Mouse (Mus musculus) cortical plate, adult 2 months (tissue): ENCODE results near the gene Tmem150c.

ENCODE experiments used
- CTCF ChIP-seq: fragments of 200-500 bp; IDR thresholded peaks from 2 replicates; pipeline ENCODE4 v1.5.1; 2011; ENCODE audit warnings: mild to moderate bottlenecking, control low read depth, low read length; ENCODE audit not compliant: insufficient read depth; ENCODE audit errors: extremely low read depth
- POLR2A ChIP-seq: fragments of 200-500 bp; IDR thresholded peaks from 2 replicates; pipeline ENCODE4 v1.6.1; 2011; ENCODE audit warnings: mild to moderate bottlenecking, low read length, control low read depth; ENCODE audit not compliant: insufficient read depth; ENCODE audit errors: extremely low read depth

DNA sequence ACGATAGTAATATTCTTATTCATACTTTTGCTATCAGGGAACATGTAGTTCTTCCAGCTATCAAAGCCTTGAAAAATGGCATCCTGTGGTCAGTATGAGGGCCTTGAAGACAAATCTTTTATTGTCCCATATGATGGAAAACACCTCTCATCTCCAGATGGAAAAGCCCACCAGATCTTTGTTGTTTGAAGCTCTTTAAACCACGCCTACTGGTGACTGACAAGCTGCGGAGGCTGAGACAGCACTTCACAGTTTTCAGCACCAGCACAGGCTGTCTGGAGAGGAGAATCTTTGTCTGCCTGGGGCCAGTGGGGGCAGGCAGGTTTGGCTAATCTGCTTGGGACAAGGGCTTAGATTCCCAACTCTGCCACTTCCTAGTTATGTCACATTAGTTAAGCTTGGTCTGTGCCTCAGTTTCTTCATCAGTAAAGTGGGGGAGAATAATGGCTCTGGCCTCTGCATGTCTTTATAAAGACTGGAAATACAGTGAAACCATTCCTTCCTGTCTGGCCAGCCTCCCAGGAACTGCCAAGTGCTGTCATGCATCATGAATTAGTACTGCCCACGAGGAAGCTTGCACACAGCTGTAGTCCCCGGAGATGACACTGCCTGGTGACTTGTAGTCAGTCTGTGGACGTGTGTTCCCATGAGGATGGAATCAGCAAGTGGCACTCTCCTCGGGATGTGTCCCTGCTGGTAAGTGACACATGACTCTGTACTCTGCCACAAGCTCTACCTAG lies 49.9 kb downstream of the Tmem150c start:
- TF ChIP-seq CTCF (no peak), POLR2A (no peak)
